Mouse (Mus musculus) neural tube, embryonic 11.5 days (tissue): ENCODE measurements around the gene Tmem38a. TPM values are rescaled to one million over a fixed set of nuclear protein-coding genes. Genes with fewer than 3 reads are reported as not detected.

ENCODE experiments used
- ATAC-seq: fragments of 200-750 bp; cut with Nextera tagmentation; 2 replicates; pipeline ENCODE4 v1.8.0; 2017; ENCODE audit warnings: moderate number of reproducible peaks, mild to moderate bottlenecking, moderate TSS enrichment, moderate library complexity; ENCODE audit not compliant: insufficient read depth, low FRiP score, low TSS enrichment
- DNase-seq: peaks from one replicate; pipeline ENCODE4 v3.0.0-alpha.2; 2015; ENCODE audit warnings: low spot score
- H3K27ac ChIP-seq: fragments of 300-500 bp; sonication (generic); 2 replicates; pipeline ENCODE4 v1.5.1; 2014; ENCODE audit warnings: low read depth, mild to moderate bottlenecking, low read length
- H3K27me3 ChIP-seq: fragments of 300-500 bp; sonication (generic); 2 replicates; pipeline ENCODE4 v1.6.1; 2014; ENCODE audit warnings: mild to moderate bottlenecking, low read length, mixed read lengths; ENCODE audit not compliant: control insufficient read depth, insufficient read depth
- H3K36me3 ChIP-seq: fragments of 300-500 bp; sonication (generic); 2 replicates; pipeline ENCODE4 v1.6.1; 2014; ENCODE audit warnings: mild to moderate bottlenecking, low read length, moderate library complexity, mixed read lengths; ENCODE audit not compliant: control insufficient read depth, insufficient read depth
- H3K4me1 ChIP-seq: fragments of 300-500 bp; sonication (generic); 2 replicates; pipeline ENCODE4 v1.6.1; 2014; ENCODE audit warnings: low read length, mixed read lengths; ENCODE audit not compliant: control insufficient read depth, insufficient read depth
- H3K4me2 ChIP-seq: fragments of 300-500 bp; sonication (generic); 2 replicates; pipeline ENCODE4 v1.6.1; 2014; ENCODE audit warnings: low read depth, mild to moderate bottlenecking, moderate library complexity
- H3K4me3 ChIP-seq: fragments of 300-500 bp; sonication (generic); 2 replicates; pipeline ENCODE4 v1.5.1; 2014; ENCODE audit warnings: low read depth, low read length
- H3K9ac ChIP-seq: fragments of 300-500 bp; sonication (generic); 2 replicates; pipeline ENCODE4 v1.6.1; 2014; ENCODE audit warnings: mild to moderate bottlenecking, low read length
- H3K9me3 ChIP-seq: fragments of 300-500 bp; sonication (generic); 2 replicates; pipeline ENCODE4 v1.6.1; 2016; ENCODE audit warnings: low read length; ENCODE audit not compliant: control insufficient read depth
- WGBS: fragments of 180-500 bp; shearing (Covaris S2); extraction: QIAGEN DNeasy Blood & Tissue Kit; methylation state at CpG from one replicate; pipeline ENCODE4 v1.1.7; 2014; 5-methylcytosine and 5-hydroxymethylcytosine counted together
- polyA plus RNA-seq: library from polyadenylated mRNA; unstranded; fragments of >200 nt; fragmentation: Nextera tagmentation; extraction: Ambion mirVana; gene quantifications from 2 replicates; pipeline ENCODE4 v1.2.1, GENCODE M21; 2014

The Tmem38a gene
- polyA plus RNA-seq, 1 experiment from 2014 or later: 17.3 TPM

GRCm38 (mm10) chr8:72577266-72577665 is 5.4 kb downstream of the Tmem38a start:
- ATAC-seq: no peak
- DNase-seq: no peak
- Histone ChIP-seq H3K4me1 (no peaks in the 10 kb centered on the region; the same call in 1 of the 2 replicates), H3K27me3 (no peaks in the 10 kb centered on the region), H3K9me3 (no peaks in the 10 kb centered on the region), H3K9ac (no peak overlapping the region), H3K36me3 (no peaks in the 10 kb centered on the region), H3K27ac (no peak overlapping the region), H3K4me2 (no peak overlapping the region), H3K4me3 (no peak overlapping the region)
- 81% methylated on average over 3 of the region's 3 CpGs for WGBS

DNA sequence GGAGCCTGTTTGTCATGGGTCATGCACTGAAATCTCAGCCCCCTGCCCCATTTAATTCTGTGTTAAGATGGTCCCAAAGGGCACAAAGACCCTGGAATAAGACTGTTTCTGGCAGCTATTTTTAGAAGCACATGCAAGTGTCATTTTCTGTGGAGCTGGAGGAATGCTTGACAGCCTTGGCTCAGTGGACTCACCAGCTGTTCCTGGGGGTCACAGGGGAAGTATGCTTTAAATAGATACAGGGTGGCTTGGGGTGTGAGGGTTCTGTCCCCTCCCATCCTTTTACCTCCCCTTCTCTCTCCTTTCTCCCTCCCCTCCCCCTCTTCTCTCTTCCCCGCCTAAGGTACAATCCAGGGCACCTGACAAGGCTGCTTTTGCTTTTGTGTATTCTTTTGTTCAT is 6.1 kb downstream of the Tmem38a start:
- 63% methylated on average over 1 of the region's 1 CpGs for WGBS
- Histone ChIP-seq H3K27ac (no peak overlapping the region), H3K9ac (no peak overlapping the region), H3K4me1 (no peaks in the 10 kb centered on the region), H3K4me3 (no peak overlapping the region), H3K4me2 (no peak overlapping the region), H3K27me3 (no peaks in the 10 kb centered on the region), H3K36me3 (no peaks in the 10 kb centered on the region), H3K9me3 (no peaks in the 10 kb centered on the region)
- DNase-seq: no peak
- no peak for ATAC-seq

- WGBS: 70% methylated on average over 9 of the region's 9 CpGs
- Histone ChIP-seq H3K27ac (no peak overlapping the region), H3K4me2 (no peak overlapping the region), H3K27me3 (no peaks in the 10 kb centered on the region), H3K4me3 (no peak overlapping the region), H3K4me1 (no peaks in the 10 kb centered on the region), H3K9me3 (no peaks in the 10 kb centered on the region), H3K36me3 (no peaks in the 10 kb centered on the region), H3K9ac (no peak overlapping the region)
- DNase-seq: no peak
- no peak for ATAC-seq
These were observed 7.5 kb downstream of the Tmem38a start for GRCm38 (mm10) chr8:72579374-72579773.

- WGBS: 83% methylated on average over 7 of the region's 7 CpGs
- Histone ChIP-seq H3K4me1 (no peaks in the 10 kb centered on the region), H3K9ac (no peak overlapping the region), H3K36me3 (no peaks in the 10 kb centered on the region), H3K4me2 (no peak overlapping the region), H3K27me3 (no peaks in the 10 kb centered on the region), H3K4me3 (no peak overlapping the region), H3K27ac (no peak overlapping the region), H3K9me3 (no peaks in the 10 kb centered on the region)
- DNase-seq: no peak
- ATAC-seq: no peak
These were observed 11.4 kb downstream of the Tmem38a start for GRCm38 (mm10) chr8:72583056-72583771.

- Histone ChIP-seq H3K4me3 (no peak overlapping the region), H3K9ac (no peak overlapping the region), H3K4me2 (no peak overlapping the region), H3K4me1 (no peaks in the 10 kb centered on the region), H3K27me3 (no peaks in the 10 kb centered on the region), H3K36me3 (no peaks in the 10 kb centered on the region), H3K27ac (no peak overlapping the region), H3K9me3 (no peaks in the 10 kb centered on the region)
- WGBS: 84% methylated on average over 6 of the region's 6 CpGs
- DNase-seq (no peak), ATAC-seq (no peak)
These were observed 12.5 kb downstream of the Tmem38a start for GRCm38 (mm10) chr8:72584390-72584789.

DNA sequence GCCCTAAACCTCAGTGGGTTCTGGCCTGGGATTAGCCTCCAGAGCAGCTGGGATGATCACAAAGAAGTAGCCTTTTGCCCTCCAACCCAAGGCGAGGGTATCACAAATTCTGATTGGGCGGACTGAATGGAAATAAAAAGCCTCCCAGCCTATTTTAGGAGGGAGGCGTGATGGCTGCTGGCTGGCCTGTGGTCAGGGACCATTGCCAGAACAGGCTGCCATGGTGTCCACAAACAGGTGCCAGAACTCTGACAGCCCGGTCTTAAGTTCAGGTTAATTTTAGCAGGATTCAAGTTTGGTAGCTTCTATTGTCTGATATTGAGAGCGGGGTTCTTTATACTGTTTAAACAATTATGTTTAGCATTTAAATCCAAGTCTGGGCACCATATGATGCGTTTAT is 16.0 kb downstream of the Tmem38a start:
- Histone ChIP-seq H3K9ac (no peak overlapping the region), H3K4me3 (no peak overlapping the region), H3K4me2 (no peak overlapping the region), H3K9me3 (no peaks in the 10 kb centered on the region), H3K4me1 (no peaks in the 10 kb centered on the region), H3K27ac (no peak overlapping the region), H3K36me3 (no peaks in the 10 kb centered on the region), H3K27me3 (no peaks in the 10 kb centered on the region)
- DNase-seq (no peak), ATAC-seq (no peak)
- 78% methylated on average over 6 of the region's 6 CpGs for WGBS

DNA sequence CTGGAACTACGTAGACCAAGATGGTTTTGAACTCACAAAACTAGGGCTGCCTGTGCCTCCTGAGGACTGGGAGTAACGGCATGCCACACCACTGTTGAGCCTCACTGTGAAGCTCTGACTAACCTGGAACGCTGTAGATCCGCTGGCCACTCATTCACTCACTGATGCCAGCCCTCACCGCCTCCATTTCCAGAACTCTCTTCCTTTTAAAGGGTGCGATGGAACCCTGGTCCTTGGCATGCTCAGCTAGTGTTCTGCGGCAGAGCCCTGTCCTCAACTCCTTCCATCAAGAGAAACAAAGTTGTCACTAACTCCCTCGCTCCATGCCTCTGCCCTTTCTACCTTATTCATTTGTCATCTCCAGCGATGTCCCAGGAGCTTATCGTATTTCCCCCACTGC is 17.0 kb downstream of the Tmem38a start:
- Histone ChIP-seq H3K4me2 (no peak overlapping the region), H3K4me1 (no peaks in the 10 kb centered on the region), H3K27ac (no peak overlapping the region), H3K9ac (no peak overlapping the region), H3K36me3 (no peaks in the 10 kb centered on the region), H3K9me3 (no peaks in the 10 kb centered on the region), H3K27me3 (no peaks in the 10 kb centered on the region), H3K4me3 (no peak overlapping the region)
- ATAC-seq (no peak), DNase-seq (no peak)
- WGBS: 86% methylated on average over 10 of the region's 10 CpGs

- 79% methylated on average over 7 of the region's 7 CpGs for WGBS
- no peak for DNase-seq
- H3K36me3 ChIP-seq: no peaks in the 10 kb centered on the region
These were observed 17.4 kb downstream of the Tmem38a start for GRCm38 (mm10) chr8:72589286-72589685.

GRCm38 (mm10) chr8:72590198-72590597 is 18.3 kb downstream of the Tmem38a start:
- H3K27me3 ChIP-seq: no peaks in the 10 kb centered on the region
- H3K27ac ChIP-seq: no peak overlapping the region
- no peak overlapping the region for H3K4me3 ChIP-seq
- no peak overlapping the region for H3K9ac ChIP-seq
- H3K4me2 ChIP-seq: no peak overlapping the region
- DNase-seq: no peak
- H3K9me3 ChIP-seq: no peaks in the 10 kb centered on the region
- 65% methylated on average over 2 of the region's 2 CpGs for WGBS
- ATAC-seq: no peak
- H3K36me3 ChIP-seq: no peaks in the 10 kb centered on the region
- no peaks in the 10 kb centered on the region for H3K4me1 ChIP-seq

More at GRCm38 (mm10) chr8:72589286-72589685, 17.4 kb downstream of the Tmem38a start:
- no peak for ATAC-seq
- Histone ChIP-seq H3K9me3 (no peaks in the 10 kb centered on the region), H3K4me2 (no peak overlapping the region), H3K9ac (no peak overlapping the region), H3K27me3 (no peaks in the 10 kb centered on the region), H3K4me3 (no peak overlapping the region), H3K4me1 (no peaks in the 10 kb centered on the region), H3K27ac (no peak overlapping the region)
